Mouse (Mus musculus) frontal cortex, adult (tissue): ENCODE data around the gene Hic1.

Experiments used
- ATAC-seq: cut with Nextera tagmentation; 2 replicates; pipeline ENCODE4 v1.9.2; 2017; ENCODE audit warnings: mild to moderate bottlenecking, moderate library complexity, mixed read lengths; ENCODE audit not compliant: low TSS enrichment

Gene Hic1

GRCm38 (mm10) chr11:75148332-75149035 lies 20.8 kb downstream of the Hic1 start:
- ATAC-seq = no peak

GRCm38 (mm10) chr11:75147846-75148168 lies 21.5 kb downstream of the Hic1 start:
- no peak for ATAC-seq

GRCm38 (mm10) chr11:75147106-75147845 lies 22.0 kb downstream of the Hic1 start:
- no peak; the same call in 1 of the 2 replicates for ATAC-seq

GRCm38 (mm10) chr11:75145841-75146240 lies 23.5 kb downstream of the Hic1 start:
- ATAC-seq = no peak

- no peak for ATAC-seq
Observed at GRCm38 (mm10) chr11:75142749-75143148, 26.6 kb downstream of the Hic1 start.

GRCm38 (mm10) chr11:75141913-75142312 lies 27.4 kb downstream of the Hic1 start:
- ATAC-seq = no peak

GRCm38 (mm10) chr11:75141038-75141437 lies 28.3 kb downstream of the Hic1 start:
- ATAC-seq = no peak

GRCm38 (mm10) chr11:75140431-75140830 lies 28.9 kb downstream of the Hic1 start:
- no peak for ATAC-seq

GRCm38 (mm10) chr11:75139122-75139963 lies 30.0 kb downstream of the Hic1 start:
- no peak for ATAC-seq

- ATAC-seq = no peak
Observed at GRCm38 (mm10) chr11:75136666-75137398, 32.5 kb downstream of the Hic1 start.

GRCm38 (mm10) chr11:75135358-75135757 lies 34.0 kb downstream of the Hic1 start:
- ATAC-seq = no peak

GRCm38 (mm10) chr11:75134485-75135068 lies 34.7 kb downstream of the Hic1 start:
- ATAC-seq = no peak

GRCm38 (mm10) chr11:75133951-75134350 lies 35.4 kb downstream of the Hic1 start:
- no peak for ATAC-seq

- ATAC-seq = no peak
Observed at GRCm38 (mm10) chr11:75133391-75133790, 35.9 kb downstream of the Hic1 start.

GRCm38 (mm10) chr11:75132278-75132677 lies 37.0 kb downstream of the Hic1 start:
- peak; percentile 84 for ATAC-seq

- ATAC-seq = no peak
Observed at GRCm38 (mm10) chr11:75131300-75131699, 38.0 kb downstream of the Hic1 start.

GRCm38 (mm10) chr11:75129481-75129880 lies 39.8 kb downstream of the Hic1 start:
- no peak for ATAC-seq

- peak; percentile 55; the same call in 1 of the 2 replicates for ATAC-seq
Observed at GRCm38 (mm10) chr11:75126384-75126783, 42.9 kb downstream of the Hic1 start.

- no peak for ATAC-seq
Observed at GRCm38 (mm10) chr11:75124406-75124805, 44.9 kb downstream of the Hic1 start.

GRCm38 (mm10) chr11:75121348-75121747 lies 48.0 kb downstream of the Hic1 start:
- no peak for ATAC-seq

GRCm38 (mm10) chr11:75119841-75120240 lies 49.5 kb downstream of the Hic1 start:
- ATAC-seq = no peak
